Mouse (Mus musculus): ENCODE measurements at regions not wholly inside any gene's neighbourhood (a gene's known extent, or its start where the extent isn't known, plus 50 kb on each side); places are given as distances from the start of the nearest gene placed in this dataset.

- TF ChIP-seq POLR2A (IDR thresholded peaks at IDR 0.05; ENCODE audit: borderline replicate concordance, insufficient read depth, low read length), result no peak
- no peak for TF ChIP-seq CTCF (IDR thresholded peaks at IDR 0.05; ENCODE audit: borderline replicate concordance, insufficient read depth, low read depth, low read length)
These were observed 234.7 kb downstream of the Gm11361 start for GRCm38 (mm10) chr13:28492015-28492414.
